In the genomic region with DNA sequence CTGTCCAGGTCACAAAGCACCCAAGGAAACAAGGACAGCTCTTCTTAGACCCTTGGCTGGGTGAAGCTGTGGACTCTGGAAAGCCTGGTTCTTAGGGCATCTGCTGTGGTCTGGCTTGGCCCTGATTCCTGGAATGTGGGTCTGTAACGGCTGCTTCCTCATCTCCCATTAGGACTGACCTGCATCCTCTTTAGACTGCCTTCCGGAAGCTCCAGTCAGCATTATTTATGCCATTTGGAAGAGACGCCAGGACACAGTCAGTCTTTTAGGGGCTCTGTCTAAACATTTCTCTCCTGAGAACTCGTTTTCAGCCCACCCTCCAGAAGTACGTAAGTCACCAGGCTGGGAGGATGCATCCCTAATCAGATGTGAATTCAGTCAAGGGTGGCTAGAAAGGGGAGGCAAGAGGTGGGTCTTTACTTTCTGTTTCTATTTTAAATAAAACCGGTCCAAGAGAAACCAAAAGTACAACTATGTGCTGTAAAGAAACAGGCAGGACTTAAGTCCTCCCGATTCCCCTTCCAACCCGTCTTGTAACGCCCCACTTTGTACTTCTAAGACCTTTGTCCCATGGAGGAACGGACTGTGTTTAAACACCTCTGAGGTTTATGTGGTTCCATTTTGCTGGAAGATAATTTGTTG, we compare ENCODE assay signal across 8 mouse cellular contexts. TPM values are rescaled to one million over a fixed set of nuclear protein-coding genes. Genes with fewer than 3 reads are reported as not detected.
DNase-seq lines count a peak whose midpoint lies in the region; ATAC-seq and TF ChIP-seq lines count a peak whose summit lies in the region.
"Had no signal": no experiment of that assay in that cellular context is flagged by ENCODE, and none has a peak within 500 bp of the region (broad histone marks: within the 10 kb centered on the region; RNA-seq: fewer than 3 reads in every experiment).

No protein-coding gene starts in this region.

- TF ChIP-seq CTCF in lung, embryonic 14.5 days (IDR thresholded peaks at IDR 0.05; ENCODE audit: low read depth): no peak

- H3K27me3 ChIP-seq in lung, embryonic 14.5 days (ENCODE audit: insufficient read depth, low read length): no peaks in the 10 kb centered on the region
- no peaks in the 10 kb centered on the region for H3K27me3 ChIP-seq in limb, embryonic 13.5 days
- H3K27me3 ChIP-seq in stomach, embryonic 16.5 days (ENCODE audit: control insufficient read depth, insufficient read depth, low read length): no peaks in the 10 kb centered on the region
- H3K27me3 ChIP-seq: neural tube, embryonic 13.5 days had no signal

- peak; percentile 52; the same call in 1 of the 2 replicates for ATAC-seq in lung, embryonic 14.5 days (ENCODE audit: insufficient read depth)
- ATAC-seq in hematopoietic stem cell, adult 5-6 weeks (replicated peaks in 1 of 2; ENCODE audit: insufficient read depth in 1 of 2, low FRiP score in 2 of 2, low TSS enrichment in 1 of 2, low read depth in 1 of 2, poor library complexity in 2 of 2, severe bottlenecking in 2 of 2): peak; percentile 16 to 52
- no peak for ATAC-seq in limb, embryonic 13.5 days (ENCODE audit: low FRiP score, low read depth)
- ATAC-seq in stomach, embryonic 16.5 days (ENCODE audit: insufficient read depth, low FRiP score): no peak

- H3K4me2 ChIP-seq in lung, embryonic 14.5 days: peak overlapping the region; percentile 36
- no peak overlapping the region for H3K4me2 ChIP-seq in limb, embryonic 13.5 days (replicated peaks)
- peak overlapping the region; percentile 23 for H3K4me2 ChIP-seq in stomach, embryonic 16.5 days (ENCODE audit: low read depth, low read length)
- H3K4me2 ChIP-seq: neural tube, embryonic 13.5 days had no signal

- no peak overlapping the region for H3K4me3 ChIP-seq in lung, embryonic 14.5 days (ENCODE audit: low read depth, low read length)
- H3K4me3 ChIP-seq in limb, embryonic 13.5 days: no peak overlapping the region
- no peak overlapping the region for H3K4me3 ChIP-seq in stomach, embryonic 16.5 days (replicated peaks; ENCODE audit: low read length)
- H3K4me3 ChIP-seq: neural tube, embryonic 13.5 days had no signal

- 33% methylated on average over 10 of the region's 10 CpGs for WGBS in lung, embryonic 14.5 days
- 40% methylated on average over 10 of the region's 10 CpGs for WGBS in limb, embryonic 13.5 days
- 32% methylated on average over 10 of the region's 10 CpGs for WGBS in stomach, embryonic 16.5 days

- peaks cover 16% of the 10 kb centered on the region for H3K36me3 ChIP-seq in lung, embryonic 14.5 days (ENCODE audit: insufficient read depth)
- H3K36me3 ChIP-seq in limb, embryonic 13.5 days: peaks cover 31% of the 10 kb centered on the region
- 0 out of 2 replicates have a peak, but pooled peaks cover 5% of the 10 kb centered on the region for H3K36me3 ChIP-seq in stomach, embryonic 16.5 days (ENCODE audit: control insufficient read depth, insufficient read depth, low read length)

- peaks cover 37% of the 10 kb centered on the region for H3K4me1 ChIP-seq in lung, embryonic 14.5 days (ENCODE audit: insufficient read depth)
- peaks cover 47% of the 10 kb centered on the region for H3K4me1 ChIP-seq in limb, embryonic 13.5 days
- peaks cover 34% of the 10 kb centered on the region for H3K4me1 ChIP-seq in stomach, embryonic 16.5 days (ENCODE audit: control insufficient read depth, insufficient read depth, low read length)
- H3K4me1 ChIP-seq: neural tube, embryonic 13.5 days had no signal

- H3K9me3 ChIP-seq in lung, embryonic 14.5 days (ENCODE audit: low read depth, low read length): no peaks in the 10 kb centered on the region
- H3K9me3 ChIP-seq in limb, embryonic 13.5 days: no peaks in the 10 kb centered on the region
- H3K9me3 ChIP-seq in stomach, embryonic 16.5 days (replicated peaks; ENCODE audit: control insufficient read depth, low read length): no peaks in the 10 kb centered on the region
- H3K9me3 ChIP-seq: neural tube, embryonic 13.5 days had no signal

- H3K27ac ChIP-seq in lung, embryonic 14.5 days (ENCODE audit: low read depth): peak overlapping the region; percentile 79
- H3K27ac ChIP-seq in limb, embryonic 13.5 days: peak overlapping the region; percentile 39; the same call in 1 of the 2 replicates
- peak overlapping the region; percentile 77 for H3K27ac ChIP-seq in stomach, embryonic 16.5 days (ENCODE audit: low read length)
- H3K27ac ChIP-seq: neural tube, embryonic 13.5 days had no signal

- H3K9ac ChIP-seq in lung, embryonic 14.5 days: no peak overlapping the region; the same call in 1 of the 2 replicates
- no peak overlapping the region for H3K9ac ChIP-seq in limb, embryonic 13.5 days
- no peak overlapping the region for H3K9ac ChIP-seq in stomach, embryonic 16.5 days (ENCODE audit: low read length)
- H3K9ac ChIP-seq: neural tube, embryonic 13.5 days had no signal

- DNase-seq in lung, embryonic 14.5 days: peak; percentile 74
- no peak for DNase-seq in lung, postnatal 14 days
- no peak for DNase-seq in cerebellum, adult 18-20 months
- no peak for DNase-seq in right cerebral cortex, postnatal 36 days (ENCODE audit: low spot score in 2 of 2)

RNA-seq across cellular contexts. Expression of gene Gsto2, which starts 25.3 kb away (rescaled TPM):
- polyA plus RNA-seq in lung, embryonic 14.5 days (2014; fragmentation: Nextera tagmentation; extraction: Ambion mirVana): 0.72 and 1.4 TPM in 2 replicates
- not detected in 2 replicates for total RNA-seq in hematopoietic stem cell, adult 5-6 weeks (2017)
- 1.3 and 1.7 TPM in 2 replicates for polyA plus RNA-seq in limb, embryonic 13.5 days (2015; fragmentation: Nextera tagmentation; extraction: Ambion mirVana)
- 2.0 and 2.6 TPM in 2 replicates for polyA plus RNA-seq in stomach, embryonic 16.5 days (2015; fragmentation: Nextera tagmentation; extraction: Ambion mirVana)

RNA-seq across cellular contexts. Expression of gene Cfap43, which starts 28.5 kb away (rescaled TPM):
- polyA plus RNA-seq in lung, embryonic 14.5 days (2014; fragmentation: Nextera tagmentation; extraction: Ambion mirVana): 0.14 and 0.15 TPM in 2 replicates
- 0.10 TPM in 1 of 2 replicates, not detected in the other for total RNA-seq in hematopoietic stem cell, adult 5-6 weeks (2017)
- polyA plus RNA-seq in limb, embryonic 13.5 days (2015; fragmentation: Nextera tagmentation; extraction: Ambion mirVana): 0.08 and 0.09 TPM in 2 replicates
- polyA plus RNA-seq in stomach, embryonic 16.5 days (2015; fragmentation: Nextera tagmentation; extraction: Ambion mirVana): 1.1 TPM in 2 replicates

RNA-seq across cellular contexts. Expression of gene Itprip, which starts 28.5 kb away (rescaled TPM):
- 14.7 and 15.2 TPM in 2 replicates for polyA plus RNA-seq in lung, embryonic 14.5 days (2014; fragmentation: Nextera tagmentation; extraction: Ambion mirVana)
- total RNA-seq in hematopoietic stem cell, adult 5-6 weeks (2017): 18.6 and 33.0 TPM in 2 replicates
- 24.3 and 26.6 TPM in 2 replicates for polyA plus RNA-seq in limb, embryonic 13.5 days (2015; fragmentation: Nextera tagmentation; extraction: Ambion mirVana)
- polyA plus RNA-seq in stomach, embryonic 16.5 days (2015; fragmentation: Nextera tagmentation; extraction: Ambion mirVana): 18.7 and 20.1 TPM in 2 replicates

RNA-seq across cellular contexts. Expression of gene Gsto1, which starts 35.8 kb away (rescaled TPM):
- 80.5 and 80.6 TPM in 2 replicates for polyA plus RNA-seq in lung, embryonic 14.5 days (2014; fragmentation: Nextera tagmentation; extraction: Ambion mirVana)
- 96.4 and 117 TPM in 2 replicates for total RNA-seq in hematopoietic stem cell, adult 5-6 weeks (2017)
- polyA plus RNA-seq in limb, embryonic 13.5 days (2015; fragmentation: Nextera tagmentation; extraction: Ambion mirVana): 177 and 181 TPM in 2 replicates
- 2,215 and 3,106 TPM in 2 replicates for polyA plus RNA-seq in stomach, embryonic 16.5 days (2015; fragmentation: Nextera tagmentation; extraction: Ambion mirVana)

RNA-seq across cellular contexts. Expression of gene Cfap58, which starts 46.9 kb away (rescaled TPM):
- polyA plus RNA-seq in lung, embryonic 14.5 days (2014; fragmentation: Nextera tagmentation; extraction: Ambion mirVana): 0.14 TPM in 1 of 2 replicates, not detected in the other
- total RNA-seq in hematopoietic stem cell, adult 5-6 weeks (2017): not detected in 2 replicates
- polyA plus RNA-seq in limb, embryonic 13.5 days (2015; fragmentation: Nextera tagmentation; extraction: Ambion mirVana): 0.05 TPM in 1 of 2 replicates, not detected in the other
- 0.04 TPM in 1 of 2 replicates, not detected in the other for polyA plus RNA-seq in stomach, embryonic 16.5 days (2015; fragmentation: Nextera tagmentation; extraction: Ambion mirVana)

Comparison
In these comparisons a context has a peak if more than half of its experiments do, and no peak if none do; other contexts are left out.
1. ATAC-seq: peak in lung, embryonic 14.5 days (single experiment) and hematopoietic stem cell, adult 5-6 weeks (2 of 2); none in limb, embryonic 13.5 days (single experiment) and stomach, embryonic 16.5 days (single experiment).
2. Peak in every context shown above with its lines, with median percentiles within 50 percentile points of each other: H3K27ac ChIP-seq.